Mouse (Mus musculus) cerebellum, postnatal 4 days (tissue): ENCODE results near the gene Gse1.

ENCODE experiments used
- DNase-seq, 2 experiments: peaks; one replicate each; pipeline ENCODE4 v3.0.0; 2022; ENCODE audit warnings: low spot score in 2 of 2, mixed read lengths in 1 of 2

Gene Gse1

DNA sequence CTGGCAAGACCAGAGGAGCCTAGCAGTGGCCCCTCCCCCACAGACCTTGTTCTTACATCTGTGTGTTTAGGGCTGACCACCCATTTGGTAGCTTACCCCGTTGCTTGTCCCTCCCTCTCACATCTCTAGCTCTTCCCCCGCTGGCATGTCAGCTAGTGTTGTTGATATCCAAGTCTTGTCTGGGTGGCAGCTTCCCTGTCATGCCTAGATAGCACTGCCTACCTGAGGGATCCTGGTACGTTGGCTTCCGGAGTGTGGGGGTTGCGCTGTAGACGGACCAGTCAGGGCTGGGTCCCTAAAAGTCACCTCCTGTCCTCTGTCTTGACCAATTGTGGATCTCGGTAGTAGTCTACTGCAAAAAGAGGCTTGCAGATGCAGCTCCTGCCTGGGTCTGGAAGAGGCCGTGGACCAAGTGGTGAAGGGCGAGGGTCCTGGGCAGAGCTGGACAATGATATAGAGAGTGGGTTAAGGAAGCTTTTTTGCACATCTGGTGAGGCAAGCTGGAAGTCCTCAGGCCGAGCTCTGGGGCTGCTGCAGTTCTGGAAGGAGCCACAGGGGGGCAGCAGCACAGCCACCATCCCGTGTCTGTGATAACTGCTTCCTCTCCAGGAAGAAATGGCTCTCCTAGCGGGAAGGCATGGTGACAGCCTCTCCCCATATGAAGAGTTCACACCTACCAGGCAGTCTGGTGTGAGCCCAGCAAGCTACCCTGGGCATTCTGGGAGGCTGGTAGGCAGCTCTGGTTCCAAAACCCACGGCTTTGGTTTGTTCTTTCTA lies 341.9 kb downstream of the Gse1 start:
- peak; percentile 79 to 86 for DNase-seq

DNA sequence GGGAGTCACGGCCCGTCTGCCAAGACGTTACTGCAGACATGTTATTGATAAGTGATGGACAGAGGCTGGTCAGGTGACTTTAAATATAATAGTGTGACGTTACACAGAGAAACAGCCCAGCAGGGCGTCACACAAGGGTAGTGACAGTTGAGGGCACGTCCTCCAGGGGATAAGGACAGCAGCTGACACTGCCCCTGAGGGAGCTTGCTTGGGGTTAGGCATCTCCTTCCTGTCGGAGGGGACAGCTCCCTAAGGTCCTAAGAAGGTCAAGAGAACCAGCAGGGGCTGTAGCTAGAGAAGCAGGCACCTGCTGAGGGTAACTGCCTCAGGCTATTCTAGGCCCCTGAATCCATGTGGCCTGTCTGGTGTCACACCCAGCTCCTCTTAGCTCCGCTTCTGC lies 343.3 kb downstream of the Gse1 start:
- DNase-seq: no peak

DNA sequence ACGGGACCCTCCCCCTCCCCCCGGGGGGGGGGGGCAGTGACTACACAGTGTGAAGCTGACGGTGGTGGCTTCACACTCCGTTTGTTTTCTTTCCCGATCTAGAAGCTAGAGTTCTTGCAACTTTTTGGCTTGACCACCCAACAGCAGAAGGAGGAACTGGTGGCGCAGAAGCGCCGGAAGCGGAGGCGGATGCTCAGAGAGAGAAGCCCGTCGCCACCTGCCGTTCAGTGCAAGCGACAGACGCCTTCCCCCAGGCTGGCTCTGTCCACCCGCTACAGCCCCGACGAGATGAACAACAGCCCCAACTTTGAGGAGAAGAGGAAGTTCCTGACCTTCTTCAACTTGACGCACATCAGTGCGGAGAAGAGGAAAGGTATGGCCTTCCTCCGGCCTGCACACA lies 344.3 kb downstream of the Gse1 start:
- no peak for DNase-seq

DNA sequence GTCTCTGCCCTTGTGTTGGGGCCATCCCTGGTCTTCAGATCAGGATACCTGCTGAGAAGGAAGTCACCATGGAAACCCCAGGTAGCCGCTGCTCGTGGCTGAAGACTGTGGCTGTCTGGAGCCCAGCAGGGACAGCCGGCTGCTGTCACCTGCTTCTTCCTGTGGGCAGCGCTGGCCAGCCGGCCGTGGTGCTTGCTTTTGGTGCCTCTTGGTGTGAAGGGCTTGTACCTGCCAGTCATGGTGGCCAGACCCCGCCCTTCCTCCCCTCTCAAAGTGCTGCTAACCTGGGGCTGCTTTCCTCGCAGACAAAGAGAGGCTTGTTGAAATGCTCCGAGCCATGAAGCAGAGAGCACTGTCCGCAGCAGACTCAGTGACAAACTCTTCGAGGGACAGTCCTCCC lies 345.6 kb downstream of the Gse1 start:
- no peak for DNase-seq

DNA sequence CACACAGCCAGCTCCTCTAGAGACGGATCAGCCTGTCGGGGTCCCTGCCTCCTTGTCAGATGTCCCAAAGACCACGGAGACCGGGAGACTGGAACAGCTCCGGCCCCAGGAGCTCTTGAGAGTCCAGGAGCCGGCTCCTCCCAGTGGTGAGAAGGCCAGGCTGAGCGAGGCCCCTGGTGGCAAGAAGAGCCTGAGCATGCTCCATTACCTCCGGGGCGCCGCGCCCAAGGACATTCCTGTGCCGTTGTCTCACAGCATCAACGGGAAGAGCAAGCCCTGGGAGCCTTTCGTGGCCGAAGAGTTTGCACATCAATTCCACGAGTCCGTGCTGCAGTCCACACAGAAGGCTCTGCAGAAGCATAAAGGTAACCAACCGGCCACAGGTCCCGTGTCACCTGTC lies 346.7 kb downstream of the Gse1 start:
- no peak for DNase-seq

DNA sequence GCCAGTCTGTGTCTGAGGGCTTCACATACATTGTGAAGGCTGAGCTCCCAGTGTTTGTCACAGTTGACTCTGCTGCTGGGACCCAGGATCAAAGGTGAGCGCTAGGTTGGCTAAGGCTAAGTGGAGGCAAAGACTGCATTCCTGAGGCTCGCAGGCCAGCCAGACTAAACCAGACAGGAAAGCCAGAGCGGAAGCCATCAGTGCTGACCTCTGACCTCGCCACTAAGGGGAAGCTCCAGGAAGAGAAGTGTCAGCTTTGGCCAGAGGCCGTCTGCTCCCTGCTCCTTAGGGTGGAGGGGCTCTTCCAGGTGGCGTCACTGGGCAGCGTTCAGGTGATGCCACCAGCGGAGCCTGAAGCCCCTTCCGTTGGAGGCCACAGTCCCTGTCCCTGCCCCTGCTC lies 347.5 kb downstream of the Gse1 start:
- DNase-seq: no peak

DNA sequence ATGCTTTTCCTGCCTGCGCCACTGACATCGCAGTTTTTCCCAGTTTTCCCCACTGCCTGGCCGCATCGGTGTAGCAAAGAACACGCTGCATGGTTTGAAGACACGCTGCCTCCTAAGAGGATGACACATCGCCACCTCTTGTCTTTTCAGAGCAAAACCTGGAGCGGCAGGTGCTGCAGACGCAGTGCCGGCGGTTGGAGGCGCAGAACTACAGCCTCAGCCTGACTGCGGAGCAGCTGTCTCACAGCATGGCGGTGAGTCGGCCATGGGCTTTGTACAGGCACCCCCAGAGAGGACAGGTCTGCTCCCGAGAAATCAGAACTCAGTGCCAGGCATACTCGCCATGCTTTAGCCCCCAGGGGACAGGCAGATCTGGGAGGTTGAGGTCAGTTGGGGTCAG lies 349.6 kb downstream of the Gse1 start:
- no peak for DNase-seq

DNA sequence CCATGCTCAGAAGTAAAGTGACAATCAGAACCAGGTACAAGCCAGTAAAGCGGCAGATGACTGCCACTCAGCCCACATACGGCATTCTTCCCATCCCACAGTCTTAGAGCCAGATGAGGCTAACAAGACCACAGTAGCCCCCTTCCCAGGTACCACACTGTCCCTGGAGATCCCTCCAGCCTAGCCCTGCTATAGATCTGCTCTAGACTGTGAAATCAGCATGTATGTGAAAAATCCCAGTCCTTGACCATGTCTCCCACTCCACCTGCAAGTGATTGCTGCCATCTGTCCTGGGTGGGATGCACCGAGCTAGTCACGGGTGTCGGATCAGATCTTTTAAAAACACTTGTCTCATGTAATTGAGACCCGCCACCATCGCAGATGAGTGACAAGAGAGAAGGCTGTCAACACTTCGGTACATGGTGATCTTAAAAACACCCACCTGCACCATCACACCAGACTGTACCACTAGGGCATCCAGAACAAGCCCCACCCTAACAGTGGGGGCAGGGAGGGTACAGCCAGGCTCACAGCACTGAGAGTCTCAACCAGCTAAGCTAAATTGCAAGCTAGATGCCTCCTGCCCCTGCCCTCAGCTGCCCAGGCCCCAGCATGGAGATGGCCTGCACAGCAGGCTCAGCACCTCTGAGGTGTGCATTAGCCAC lies 352.2 kb downstream of the Gse1 start:
- no peak for DNase-seq

DNA sequence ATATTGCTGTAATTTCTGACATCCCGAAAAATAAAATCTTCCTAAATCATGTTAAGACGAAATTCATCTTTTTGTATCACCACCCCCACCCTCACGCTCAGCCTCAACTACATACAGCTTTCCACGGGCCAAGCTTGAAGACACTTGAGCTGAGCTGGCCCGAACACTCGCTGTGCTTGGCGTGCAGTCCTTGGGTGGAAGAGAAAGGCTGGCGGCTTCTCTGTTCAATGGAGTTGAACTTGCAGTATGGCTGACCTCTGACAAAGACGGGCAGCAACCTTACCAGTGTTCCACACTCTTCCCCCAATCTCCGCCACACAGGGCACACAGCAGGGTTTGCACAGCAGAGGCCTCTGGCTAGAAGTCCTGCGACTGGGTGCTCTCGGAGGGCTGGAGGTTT lies 353.1 kb downstream of the Gse1 start:
- DNase-seq: no peak

DNA sequence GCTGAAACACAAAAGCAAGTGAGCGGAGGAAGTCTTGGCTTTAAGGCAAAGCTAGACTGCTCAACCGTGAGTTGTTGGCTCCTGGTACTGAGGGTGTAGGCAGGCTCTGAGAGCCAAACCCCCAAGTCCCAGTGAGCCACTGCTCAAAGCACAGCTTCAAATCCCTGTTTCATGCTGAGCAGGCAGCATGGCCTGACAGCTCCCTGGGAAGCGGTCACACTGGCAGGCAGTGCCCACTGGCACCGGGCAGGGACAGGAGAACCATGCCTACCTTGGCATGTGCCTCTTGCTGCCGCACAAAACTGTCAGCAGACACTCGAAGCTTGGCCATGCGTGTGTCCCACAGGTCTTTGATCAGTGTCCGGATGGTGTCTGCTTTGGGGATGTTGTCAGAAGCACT lies 353.6 kb downstream of the Gse1 start:
- peak in 1 of 2 experiments; percentile 56 for DNase-seq

DNA sequence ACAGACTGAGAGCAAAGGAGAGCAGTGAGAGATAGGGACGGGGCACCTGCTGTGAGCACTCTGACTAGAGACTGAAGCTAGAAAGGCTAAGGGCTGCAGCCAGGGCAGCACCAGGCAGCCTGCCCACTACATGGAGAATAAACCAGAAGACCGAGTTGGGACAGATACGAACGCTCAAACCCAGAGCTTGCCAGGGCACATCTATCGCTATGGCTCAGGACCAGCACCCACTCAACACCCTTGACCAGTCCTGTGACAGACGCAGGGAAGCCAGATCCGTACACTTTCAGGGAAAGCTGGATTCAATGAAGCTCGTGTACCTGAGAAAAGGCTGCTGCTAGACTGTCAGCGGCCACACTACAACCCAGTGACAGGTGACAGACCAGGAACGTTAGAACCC lies 357.3 kb downstream of the Gse1 start:
- no peak for DNase-seq

DNA sequence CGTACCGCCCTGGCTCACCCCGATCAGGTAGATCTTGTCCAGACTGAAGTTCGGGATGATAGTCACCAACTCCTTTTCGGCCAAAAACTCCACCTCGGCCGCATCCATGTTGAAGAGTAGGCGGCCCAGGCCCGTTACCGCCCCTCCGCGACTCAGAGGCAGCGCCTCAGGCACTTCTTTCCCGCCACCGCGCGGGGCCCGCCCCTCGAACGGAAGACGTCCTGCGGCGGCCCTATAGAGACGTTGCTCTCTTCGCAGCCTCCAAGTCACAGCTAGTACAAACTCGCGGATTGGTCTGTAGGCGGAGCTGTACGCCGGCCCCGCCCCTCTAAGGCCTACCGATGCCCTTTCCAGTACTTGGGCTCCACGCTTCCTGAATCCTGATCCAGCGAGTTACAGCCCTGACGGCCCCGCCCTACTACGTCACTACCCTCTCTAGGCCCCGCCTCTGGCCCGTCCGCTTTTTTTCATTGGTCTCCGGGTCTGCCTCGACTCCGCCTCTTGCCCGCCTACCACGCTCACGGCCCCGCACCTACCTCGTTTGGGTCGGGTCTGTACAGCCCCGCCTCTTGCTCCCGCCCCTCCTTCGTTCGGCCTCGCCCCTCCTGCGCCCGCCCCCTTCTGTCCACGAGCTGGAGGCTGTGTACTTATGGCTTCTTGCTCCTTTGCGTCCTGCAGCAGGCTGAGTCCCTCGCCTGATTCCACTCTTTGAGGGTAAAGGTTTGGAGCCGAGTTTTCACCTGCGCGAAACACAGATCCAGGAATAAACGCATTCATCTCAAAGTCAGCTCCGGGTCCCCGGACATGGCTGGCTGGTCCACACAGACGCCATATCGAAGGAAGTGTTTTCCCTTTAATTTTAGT lies 360.9 kb downstream of the Gse1 start, which contains the start of gene Gins2:
Gene Gins2 (minus strand): TSS at position 397 of the 864 bp plus-strand sequence.
- peak; percentile 93 to 99 for DNase-seq

DNA sequence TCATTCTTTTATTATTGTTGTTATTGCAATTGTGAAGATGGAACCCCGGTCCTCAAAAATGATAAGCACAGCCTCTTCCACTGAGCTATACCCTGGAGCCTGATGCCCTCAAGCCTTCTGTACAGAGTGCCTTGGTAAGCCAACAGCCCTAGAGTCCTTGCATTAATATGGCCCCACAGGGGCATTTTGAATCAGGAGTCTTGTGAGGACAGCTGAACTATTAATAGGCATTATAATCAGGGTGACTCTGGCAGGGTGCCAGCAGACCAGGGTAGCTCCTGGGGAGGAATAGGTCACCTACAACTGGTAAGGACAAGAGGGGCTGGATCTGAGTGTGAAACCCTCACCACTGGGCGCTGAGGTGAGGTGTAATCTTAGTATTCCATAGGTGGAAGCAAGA lies 361.7 kb downstream of the Gse1 start:
- no peak for DNase-seq

DNA sequence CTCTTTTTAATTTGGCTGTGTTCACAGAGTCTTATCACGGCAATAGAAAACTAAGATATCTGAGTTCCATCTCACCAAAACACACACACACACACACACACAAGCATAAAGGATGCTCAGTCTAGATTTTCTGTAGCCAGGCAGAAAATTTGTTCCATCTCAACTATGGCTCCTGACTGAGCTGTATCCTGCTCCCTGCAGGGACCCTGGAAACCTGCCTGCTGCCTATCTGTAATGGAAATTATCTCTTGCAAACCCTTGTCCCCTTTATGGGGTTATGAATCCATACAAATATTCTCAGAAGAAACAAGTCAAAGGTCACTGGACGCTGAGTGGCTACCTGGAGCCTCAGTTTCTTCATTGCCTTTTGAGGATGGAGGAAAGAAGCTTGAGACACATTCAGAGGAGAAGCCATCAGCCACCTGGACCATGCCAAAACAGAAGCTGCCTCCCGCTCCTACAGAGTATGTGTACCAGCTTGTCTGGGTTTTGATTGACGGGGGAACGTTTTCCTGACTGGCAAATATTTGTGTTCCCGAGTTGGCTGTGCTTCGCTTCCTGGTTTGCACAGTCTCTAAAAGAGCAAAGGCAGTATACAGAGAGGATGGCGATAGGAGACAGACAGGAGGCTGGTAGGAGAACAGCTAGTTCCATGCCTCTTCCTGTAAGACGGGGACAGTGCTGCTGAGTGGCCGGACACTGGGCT lies 363.5 kb downstream of the Gse1 start:
- DNase-seq: no peak

DNA sequence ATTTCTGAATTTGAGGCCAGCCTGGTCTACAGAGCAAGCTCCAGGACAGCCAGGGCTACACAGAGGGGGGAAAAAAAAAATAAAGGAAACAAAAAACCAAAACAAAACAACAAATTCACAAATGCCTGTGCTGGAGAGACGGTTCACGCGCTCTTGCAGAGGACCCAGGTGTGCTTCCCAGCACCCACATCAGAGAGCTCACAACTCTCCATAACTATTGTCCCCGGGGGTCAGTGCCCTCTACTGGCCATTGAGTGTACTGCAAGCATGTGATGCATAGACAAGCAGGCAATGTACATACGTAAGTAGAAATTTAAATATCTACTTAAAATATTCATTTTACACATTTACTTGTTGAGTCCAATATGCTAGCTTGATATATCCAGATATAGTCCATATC lies 366.3 kb downstream of the Gse1 start:
- no peak for DNase-seq

DNA sequence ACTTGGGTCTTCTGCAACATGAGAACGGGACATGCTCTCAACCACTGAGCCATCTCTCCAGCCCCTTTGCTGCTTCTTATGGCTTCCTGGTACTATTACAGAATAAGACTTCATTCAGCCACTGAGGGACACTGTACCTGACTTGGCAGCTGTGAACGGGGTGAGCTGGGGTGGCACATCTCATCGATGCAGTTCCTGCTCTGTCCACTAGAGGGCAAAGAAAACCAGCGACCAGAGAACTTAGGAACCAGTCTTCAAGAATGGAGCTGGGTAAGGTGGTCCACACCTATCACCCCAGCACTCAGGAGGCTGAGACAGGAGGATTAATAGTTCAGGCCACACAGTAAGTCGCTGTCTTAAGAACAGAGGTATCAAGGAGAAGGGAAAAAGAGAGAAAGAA lies 367.7 kb downstream of the Gse1 start:
- peak in 1 of 2 experiments; percentile 67 for DNase-seq

DNA sequence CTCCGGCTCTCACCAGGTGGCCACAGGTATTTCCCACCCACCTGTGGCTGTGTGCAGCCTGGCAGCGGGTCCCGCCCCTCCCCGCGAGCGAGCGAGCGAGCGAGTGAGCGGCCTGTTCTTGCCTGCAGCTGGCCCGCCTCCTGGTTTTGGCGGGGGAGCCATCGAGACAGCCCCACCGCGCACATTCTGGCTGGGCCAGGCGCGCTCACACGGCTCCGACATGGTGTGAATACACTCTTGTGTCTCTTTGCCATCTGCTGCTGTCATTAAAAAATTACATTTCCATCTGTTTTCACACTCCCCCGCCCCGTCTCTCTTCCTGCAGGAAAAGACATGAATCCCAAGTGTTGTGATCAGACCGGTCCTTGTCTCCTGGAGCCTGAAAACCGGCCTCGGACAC lies 370.3 kb downstream of the Gse1 start:
- DNase-seq: peak in 1 of 2 experiments; percentile 67

DNA sequence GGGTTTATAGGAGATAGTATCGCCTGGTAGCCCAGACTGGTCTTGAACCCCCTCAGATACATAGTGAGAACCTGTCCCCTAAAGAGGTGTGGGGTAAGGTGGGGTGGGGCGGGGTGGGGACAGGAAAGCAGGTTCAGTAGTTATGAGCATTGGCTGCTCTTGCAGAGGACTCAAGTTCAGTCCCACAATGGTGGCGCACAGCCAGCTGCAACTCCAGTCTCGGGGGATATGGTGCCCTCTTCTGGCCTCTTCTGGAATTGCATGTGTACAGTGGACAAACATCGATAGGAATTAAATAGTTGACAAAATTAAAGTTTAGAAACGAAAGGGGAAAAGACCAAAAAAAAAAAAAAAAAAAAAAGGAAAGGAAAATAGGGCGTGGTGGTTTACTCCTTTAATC lies 371.2 kb downstream of the Gse1 start:
- DNase-seq: peak; percentile 64 to 89

DNA sequence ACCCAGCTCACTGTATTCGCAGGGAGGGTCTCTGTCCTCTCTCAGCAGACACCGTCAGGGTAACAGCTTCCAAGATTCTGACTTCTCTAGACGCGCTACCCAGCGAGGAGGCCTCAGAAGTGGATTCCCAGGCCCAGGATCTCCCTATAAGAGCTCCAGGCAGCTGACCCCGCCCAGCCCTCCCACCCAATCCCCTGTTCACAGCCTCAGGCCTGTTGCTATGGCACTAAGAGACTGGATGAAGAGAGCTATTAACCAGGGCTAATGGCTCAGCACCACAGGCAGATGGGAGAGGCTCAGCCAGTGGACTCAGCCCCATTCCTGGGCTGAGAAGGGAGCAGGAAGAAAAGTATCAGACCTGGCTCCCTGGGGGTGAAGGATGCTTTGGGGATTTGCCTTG lies 374.4 kb downstream of the Gse1 start:
- DNase-seq: no peak

DNA sequence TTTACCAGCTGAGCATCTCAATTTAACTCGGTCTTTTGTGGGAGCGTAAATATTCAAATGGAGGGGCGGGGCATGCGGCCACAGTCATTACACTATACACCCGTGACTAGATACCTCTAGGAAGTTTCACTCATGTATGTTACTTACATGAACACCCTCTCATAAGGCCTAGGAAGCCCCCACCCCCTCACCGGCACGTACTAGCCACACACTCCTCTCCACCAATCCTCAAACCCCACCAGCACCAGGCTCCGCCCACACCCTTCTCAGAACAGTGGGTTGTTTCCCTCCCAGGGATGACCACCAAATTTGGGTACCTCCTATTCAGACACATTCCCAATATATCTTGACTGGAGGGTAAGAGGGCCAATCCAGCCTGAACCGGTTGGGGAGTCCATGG lies 379.2 kb downstream of the Gse1 start:
- no peak for DNase-seq

DNA sequence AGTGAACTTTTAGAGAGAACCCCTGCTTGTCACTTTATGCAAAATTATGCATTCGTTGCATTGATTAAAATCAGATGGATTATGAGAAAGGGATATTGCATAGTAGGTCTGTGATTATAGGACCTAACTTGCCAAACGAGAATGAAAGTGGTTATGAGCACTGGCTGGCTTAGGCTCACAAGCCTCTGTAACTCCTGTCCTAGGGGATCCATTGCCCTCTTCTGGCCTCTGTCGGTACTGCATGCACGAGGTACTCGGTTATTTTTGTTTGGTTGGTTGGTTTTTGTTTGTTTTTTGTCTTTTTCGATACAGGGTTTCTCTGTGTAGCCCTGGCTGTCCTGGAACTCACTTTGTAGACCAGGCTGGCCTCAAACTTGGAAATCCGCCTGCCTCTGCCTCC lies 379.6 kb downstream of the Gse1 start:
- DNase-seq: peak; percentile 70 to 83

DNA sequence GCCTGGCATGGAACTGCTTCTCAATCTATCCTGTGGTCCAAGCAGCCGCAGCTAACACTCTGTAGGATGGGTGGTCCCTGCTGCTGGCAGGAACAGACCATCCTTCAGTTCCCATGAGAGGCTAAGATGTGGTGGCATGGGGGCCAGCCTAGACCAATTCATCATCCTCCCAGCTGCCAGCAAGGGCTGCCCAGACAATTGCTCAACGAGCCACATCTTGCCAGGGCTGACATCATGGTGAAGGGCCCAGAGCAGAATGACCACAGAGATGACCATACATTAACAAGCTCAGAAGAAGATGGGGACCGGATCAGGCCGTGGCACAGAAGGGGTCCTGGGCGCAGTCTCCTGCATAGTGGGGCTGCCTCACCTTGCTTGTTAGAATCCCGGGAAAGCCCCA lies 382.6 kb downstream of the Gse1 start:
- no peak for DNase-seq
